Mouse (Mus musculus): ENCODE results near the gene Nudt2.

- TF ChIP-seq CTCF (IDR thresholded peaks at IDR 0.05; ENCODE audit: borderline replicate concordance, control insufficient read depth, extremely low read depth, insufficient read depth, low read length, poor library complexity) (no peak), POLR2A (IDR thresholded peaks at IDR 0.05; ENCODE audit: control insufficient read depth, extremely low read depth, insufficient read depth, low read length, poor library complexity) (no peak)
Observed at GRCm38 (mm10) chr4:41513714-41514113, 48.8 kb downstream of the Nudt2 start.

Data from thymus, adult 2 months (tissue).